Mouse (Mus musculus) megakaryocyte, embryonic 14.5 days (primary cell): Measurements from ENCODE around the gene Ptpra.

ENCODE experiments used
- FLI1 ChIP-seq: IDR thresholded peaks from 2 replicates; pipeline ENCODE4 v1.6.1; 2012; ENCODE audit warnings: low read length, inconsistent platforms, mixed read lengths
- GATA1 ChIP-seq: IDR thresholded peaks from 3 replicates; pipeline ENCODE4 v1.6.1; 2012; ENCODE audit warnings: mixed read lengths, low read length, inconsistent platforms, borderline replicate concordance

DNA sequence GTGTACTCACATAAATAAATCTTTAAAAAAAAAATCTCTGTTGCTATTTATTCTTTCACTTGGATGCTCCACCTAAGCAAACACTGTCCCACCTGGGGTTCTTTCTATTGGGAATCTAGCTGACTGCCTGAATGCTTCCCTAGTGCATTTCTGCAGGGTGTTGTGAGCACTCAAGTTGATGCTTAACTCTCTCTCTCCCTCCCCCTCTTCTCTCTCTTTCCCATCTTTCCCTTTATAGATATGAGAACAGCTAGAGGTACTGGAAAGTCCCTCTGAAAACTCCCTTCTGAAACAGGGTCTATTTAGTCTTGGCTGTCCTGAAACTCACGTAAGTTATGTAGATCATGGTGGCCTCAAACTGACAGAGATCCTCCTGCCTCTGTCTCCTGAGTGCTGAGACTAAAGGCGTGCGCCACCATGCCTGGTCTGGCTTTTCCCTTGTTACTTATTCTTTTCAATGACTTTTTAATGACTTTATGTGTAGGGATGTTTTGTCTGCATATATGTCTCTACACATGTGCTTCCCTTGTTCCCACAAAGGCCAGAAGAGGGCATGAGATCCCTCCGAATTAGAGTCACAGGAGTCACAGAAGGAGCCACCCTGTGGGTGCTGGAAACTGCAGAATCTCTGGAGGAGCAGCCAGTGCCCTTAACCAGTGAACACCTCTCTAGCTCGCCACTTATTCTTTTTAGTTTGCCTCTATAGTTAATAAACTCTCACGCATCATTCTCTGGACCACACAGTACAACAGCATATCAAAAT lies 35.8 kb upstream of the Ptpra start:
- TF ChIP-seq GATA1, result no peak
- TF ChIP-seq FLI1, result no peak
